In the genomic region with DNA sequence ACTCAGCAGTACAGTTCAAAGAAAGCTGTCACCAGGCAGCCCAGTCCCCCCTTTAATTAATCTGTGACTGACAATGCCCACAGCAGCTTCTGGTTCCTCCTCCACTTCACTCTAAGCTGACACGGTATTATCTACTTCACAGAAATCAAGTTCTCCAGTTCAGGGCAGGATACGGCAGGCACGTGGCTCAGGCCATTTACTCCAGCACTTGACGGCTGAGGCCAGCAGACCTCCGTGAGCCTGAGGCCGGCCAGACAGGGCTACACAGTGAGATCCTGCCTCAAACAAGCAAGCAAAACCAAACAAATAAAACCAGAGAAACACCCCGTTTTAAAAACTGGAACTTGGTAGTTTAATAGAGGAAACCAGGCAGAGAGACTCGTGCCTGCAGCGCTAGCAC, we compare ENCODE assay signal across 17 mouse cellular contexts. TPM values are rescaled to one million over a fixed set of nuclear protein-coding genes. Genes with fewer than 3 reads are reported as not detected.
DNase-seq lines count a peak whose midpoint lies in the region; ATAC-seq and TF ChIP-seq lines count a peak whose summit lies in the region.
"Had no signal": no experiment of that assay in that cellular context is flagged by ENCODE, and none has a peak within 500 bp of the region (broad histone marks: within the 10 kb centered on the region; RNA-seq: fewer than 3 reads in every experiment).

No protein-coding gene starts in this region.

- no peak for DNase-seq in embryonic facial prominence, embryonic 10.5 days (ENCODE audit: low spot score)
- no peak for DNase-seq in left cerebral cortex, adult 2 months (ENCODE audit: extremely low spot score in 1 of 2, low spot score in 2 of 2)
- DNase-seq in left cerebral cortex, adult 8-10 months (ENCODE audit: low spot score in 2 of 2): no peak
- peak; percentile 64 to 72 for DNase-seq in heart, postnatal 10 days
- DNase-seq in forebrain, embryonic 11.5 days (ENCODE audit: low spot score): no peak
- DNase-seq in kidney, adult 2 months: no peak
- DNase-seq: cerebellum, adult 11-12 months; lung, postnatal 36 days; thymus, postnatal 14 days had no signal

- no peaks in the 10 kb centered on the region for H3K9me3 ChIP-seq in embryonic facial prominence, embryonic 12.5 days
- H3K9me3 ChIP-seq in embryonic facial prominence, embryonic 10.5 days: no peaks in the 10 kb centered on the region
- H3K9me3 ChIP-seq in embryonic facial prominence, embryonic 15.5 days (replicated peaks): no peaks in the 10 kb centered on the region
- H3K9me3 ChIP-seq in forebrain, embryonic 11.5 days (ENCODE audit: control insufficient read depth, low read length): no peaks in the 10 kb centered on the region
- H3K9me3 ChIP-seq: stomach, embryonic 15.5 days had no signal

- no peak for TF ChIP-seq CTCF in left cerebral cortex, adult 2 months (IDR thresholded peaks at IDR 0.05)
- no peak for TF ChIP-seq CTCF in kidney, adult 2 months (conservative IDR thresholded peaks at IDR 0.05; ENCODE audit: insufficient read depth, insufficient read length, low read depth, low read length)

- H3K27me3 ChIP-seq in embryonic facial prominence, embryonic 12.5 days: no peaks in the 10 kb centered on the region
- no peaks in the 10 kb centered on the region for H3K27me3 ChIP-seq in embryonic facial prominence, embryonic 10.5 days (replicated peaks; ENCODE audit: low read depth, poor library complexity, severe bottlenecking)
- H3K27me3 ChIP-seq in embryonic facial prominence, embryonic 15.5 days: no peaks in the 10 kb centered on the region
- no peaks in the 10 kb centered on the region for H3K27me3 ChIP-seq in forebrain, embryonic 11.5 days (ENCODE audit: control insufficient read depth, insufficient read depth, low read length)
- no peaks in the 10 kb centered on the region for H3K27me3 ChIP-seq in kidney, adult 2 months (replicated peaks; ENCODE audit: control insufficient read depth, insufficient read depth, low read length)
- H3K27me3 ChIP-seq: Patski; stomach, embryonic 15.5 days had no signal

- H3K36me3 ChIP-seq in embryonic facial prominence, embryonic 12.5 days: peaks cover 66% of the 10 kb centered on the region
- peaks cover 99% of the 10 kb centered on the region for H3K36me3 ChIP-seq in embryonic facial prominence, embryonic 10.5 days (replicated peaks)
- peaks cover 32% of the 10 kb centered on the region for H3K36me3 ChIP-seq in embryonic facial prominence, embryonic 15.5 days
- no peaks in the 10 kb centered on the region; the same call in 1 of the 2 replicates for H3K36me3 ChIP-seq in forebrain, embryonic 11.5 days (ENCODE audit: control insufficient read depth, insufficient read depth, low read length)
- no peaks in the 10 kb centered on the region for H3K36me3 ChIP-seq in kidney, adult 2 months (ENCODE audit: control insufficient read depth, insufficient read depth, low read length)

- 73% methylated on average over 9 of the region's 9 CpGs for WGBS in embryonic facial prominence, embryonic 12.5 days
- WGBS in embryonic facial prominence, embryonic 10.5 days: 78% methylated on average over 9 of the region's 9 CpGs
- WGBS in embryonic facial prominence, embryonic 15.5 days: 58% methylated on average over 9 of the region's 9 CpGs
- 86% methylated on average over 9 of the region's 9 CpGs for WGBS in forebrain, embryonic 11.5 days
- WGBS in kidney, adult 2 months: 60% methylated on average over 9 of the region's 9 CpGs

- peaks cover 4% of the 10 kb centered on the region; the same call in 1 of the 2 replicates for H3K4me1 ChIP-seq in embryonic facial prominence, embryonic 12.5 days
- peaks cover 38% of the 10 kb centered on the region for H3K4me1 ChIP-seq in embryonic facial prominence, embryonic 10.5 days
- H3K4me1 ChIP-seq in embryonic facial prominence, embryonic 15.5 days: peaks cover 31% of the 10 kb centered on the region
- no peaks in the 10 kb centered on the region for H3K4me1 ChIP-seq in forebrain, embryonic 11.5 days (replicated peaks; ENCODE audit: control insufficient read depth, insufficient read depth, low read length)
- peaks cover 13% of the 10 kb centered on the region for H3K4me1 ChIP-seq in kidney, adult 2 months (ENCODE audit: control insufficient read depth, insufficient read depth, low read length)

- no peak overlapping the region for H3K9ac ChIP-seq in embryonic facial prominence, embryonic 12.5 days
- no peak overlapping the region for H3K9ac ChIP-seq in embryonic facial prominence, embryonic 15.5 days
- no peak overlapping the region for H3K9ac ChIP-seq in forebrain, embryonic 11.5 days (ENCODE audit: low read length)
- H3K9ac ChIP-seq: liver, embryonic 14.5 days; stomach, embryonic 15.5 days had no signal

- intact Hi-C loops in left cerebral cortex, adult 2 months (cut with DNase I): no loop called here
- intact Hi-C loops in heart, postnatal 10 days (cut with DNase I): loop anchor here (5.0 kb wide), 1 partner anchor 36 kb away; the partner anchor contains the start of gene Nudt3

- no peak overlapping the region for H3K4me2 ChIP-seq in embryonic facial prominence, embryonic 12.5 days (replicated peaks)
- no peak overlapping the region for H3K4me2 ChIP-seq in embryonic facial prominence, embryonic 15.5 days (replicated peaks)
- H3K4me2 ChIP-seq in forebrain, embryonic 11.5 days (ENCODE audit: low read depth, low read length, severe bottlenecking): no peak overlapping the region
- H3K4me2 ChIP-seq: stomach, embryonic 15.5 days had no signal

- ATAC-seq in embryonic facial prominence, embryonic 12.5 days (ENCODE audit: insufficient number of reproducible peaks, insufficient read depth, low FRiP score, low TSS enrichment): no peak
- no peak for ATAC-seq in embryonic facial prominence, embryonic 15.5 days (ENCODE audit: insufficient number of reproducible peaks, low FRiP score, low TSS enrichment, low read depth)
- ATAC-seq in forebrain, embryonic 11.5 days (replicated peaks; ENCODE audit: low FRiP score): no peak
- ATAC-seq: Patski had no signal

- TF ChIP-seq POLR2A in kidney, adult 2 months (IDR thresholded peaks at IDR 0.05; ENCODE audit: low read depth, low read length): no peak

- H3K4me3 ChIP-seq in embryonic facial prominence, embryonic 12.5 days: no peak overlapping the region
- H3K4me3 ChIP-seq in embryonic facial prominence, embryonic 10.5 days: no peak overlapping the region
- no peak overlapping the region for H3K4me3 ChIP-seq in left cerebral cortex, adult 2 months
- no peak overlapping the region for H3K4me3 ChIP-seq in embryonic facial prominence, embryonic 15.5 days (replicated peaks)
- H3K4me3 ChIP-seq in forebrain, embryonic 11.5 days (ENCODE audit: low read depth, low read length): no peak overlapping the region
- no peak overlapping the region for H3K4me3 ChIP-seq in kidney, adult 2 months (ENCODE audit: insufficient read depth, low read depth, low read length)
- H3K4me3 ChIP-seq: stomach, embryonic 15.5 days had no signal

- 0 out of 2 replicates have a peak overlapping the region, but pooled peaks have one; percentile 23 for H3K27ac ChIP-seq in embryonic facial prominence, embryonic 12.5 days
- H3K27ac ChIP-seq in embryonic facial prominence, embryonic 10.5 days (replicated peaks): no peak overlapping the region
- H3K27ac ChIP-seq in left cerebral cortex, adult 2 months: peak overlapping the region; percentile 78
- H3K27ac ChIP-seq in embryonic facial prominence, embryonic 15.5 days (replicated peaks): peak overlapping the region; percentile 13; the same call in 1 of the 2 replicates
- no peak overlapping the region for H3K27ac ChIP-seq in forebrain, embryonic 11.5 days (ENCODE audit: low read depth, low read length)
- H3K27ac ChIP-seq in kidney, adult 2 months (ENCODE audit: insufficient read depth, low read depth, low read length): no peak overlapping the region
- H3K27ac ChIP-seq: liver, embryonic 14.5 days; stomach, embryonic 15.5 days had no signal

RNA-seq across cellular contexts. Expression of gene AI413582, which starts 21.1 kb away (rescaled TPM):
- 18.2 and 20.3 TPM in 2 replicates for polyA plus RNA-seq in embryonic facial prominence, embryonic 12.5 days (2016; fragmentation: Nextera tagmentation; extraction: Ambion mirVana)
- 12.1 and 15.9 TPM in 2 replicates for polyA plus RNA-seq in embryonic facial prominence, embryonic 10.5 days (2016; fragmentation: Nextera tagmentation; extraction: Ambion mirVana)
- total RNA-seq in left cerebral cortex, adult 2 months (2021): 10 to 100 TPM; 86.7 to 93.8 TPM
- 10 to 100 TPM; 61.5 to 87.6 (median 74.4) TPM for total RNA-seq in left cerebral cortex, adult 8-10 months (2022)
- polyA plus RNA-seq in embryonic facial prominence, embryonic 15.5 days (2015; fragmentation: Nextera tagmentation; extraction: Ambion mirVana): 32.5 and 35.3 TPM in 2 replicates
- total RNA-seq in heart, postnatal 10 days (2021): 10 to 100 TPM; 10.2 to 11.2 TPM
- polyA plus RNA-seq in forebrain, embryonic 11.5 days (2014; fragmentation: Nextera tagmentation; extraction: Ambion mirVana): 14.6 and 16.7 TPM in 2 replicates
- polyA plus RNA-seq in kidney, adult 2 months (2012; rRNA removed): 41.7 and 55.7 TPM in 2 replicates

RNA-seq across cellular contexts. Expression of gene Hmga1, which starts 30.4 kb away (rescaled TPM):
- polyA plus RNA-seq in embryonic facial prominence, embryonic 12.5 days (2016; fragmentation: Nextera tagmentation; extraction: Ambion mirVana): 236 and 247 TPM in 2 replicates
- polyA plus RNA-seq in embryonic facial prominence, embryonic 10.5 days (2016; fragmentation: Nextera tagmentation; extraction: Ambion mirVana): 819 and 896 TPM in 2 replicates
- total RNA-seq in left cerebral cortex, adult 2 months (2021): 10 to 100 TPM; 55.2 to 55.7 TPM
- total RNA-seq in left cerebral cortex, adult 8-10 months (2022): 10 to 100 TPM; 43.7 to 50.0 (median 47.5) TPM
- polyA plus RNA-seq in embryonic facial prominence, embryonic 15.5 days (2015; fragmentation: Nextera tagmentation; extraction: Ambion mirVana): 185 and 195 TPM in 2 replicates
- total RNA-seq in heart, postnatal 10 days (2021): 10 to 100 TPM; 42.5 to 47.3 TPM
- 427 and 461 TPM in 2 replicates for polyA plus RNA-seq in forebrain, embryonic 11.5 days (2014; fragmentation: Nextera tagmentation; extraction: Ambion mirVana)
- polyA plus RNA-seq in kidney, adult 2 months (2012; rRNA removed): 37.4 and 38.9 TPM in 2 replicates

RNA-seq across cellular contexts. Expression of gene Nudt3, which starts 36.6 kb away (rescaled TPM):
- 135 and 137 TPM in 2 replicates for polyA plus RNA-seq in embryonic facial prominence, embryonic 12.5 days (2016; fragmentation: Nextera tagmentation; extraction: Ambion mirVana)
- 85.5 and 87.8 TPM in 2 replicates for polyA plus RNA-seq in embryonic facial prominence, embryonic 10.5 days (2016; fragmentation: Nextera tagmentation; extraction: Ambion mirVana)
- 100 to 1,000 TPM; 550 to 603 TPM for total RNA-seq in left cerebral cortex, adult 2 months (2021)
- 100 to 1,000 TPM; 583 to 634 (median 585) TPM for total RNA-seq in left cerebral cortex, adult 8-10 months (2022)
- 98.7 and 99.3 TPM in 2 replicates for polyA plus RNA-seq in embryonic facial prominence, embryonic 15.5 days (2015; fragmentation: Nextera tagmentation; extraction: Ambion mirVana)
- total RNA-seq in heart, postnatal 10 days (2021): 100 to 1,000 TPM; 380 to 410 TPM
- polyA plus RNA-seq in forebrain, embryonic 11.5 days (2014; fragmentation: Nextera tagmentation; extraction: Ambion mirVana): 50.5 and 56.8 TPM in 2 replicates
- 61.4 and 69.9 TPM in 2 replicates for polyA plus RNA-seq in kidney, adult 2 months (2012; rRNA removed)

RNA-seq across cellular contexts. Expression of gene RPS10-NUDT3, which starts 48.4 kb away (rescaled TPM):
- polyA plus RNA-seq in embryonic facial prominence, embryonic 12.5 days (2016; fragmentation: Nextera tagmentation; extraction: Ambion mirVana): not detected in 2 replicates
- not detected in 2 replicates for polyA plus RNA-seq in embryonic facial prominence, embryonic 10.5 days (2016; fragmentation: Nextera tagmentation; extraction: Ambion mirVana)
- 1 to 10 TPM in 1 of 2 experiments, not detected in 1; 2.0 TPM for total RNA-seq in left cerebral cortex, adult 2 months (2021)
- 1 to 10 TPM in 1 of 4 experiments, not detected in 3; 2.0 TPM for total RNA-seq in left cerebral cortex, adult 8-10 months (2022)
- not detected in 2 replicates for polyA plus RNA-seq in embryonic facial prominence, embryonic 15.5 days (2015; fragmentation: Nextera tagmentation; extraction: Ambion mirVana)
- total RNA-seq in heart, postnatal 10 days (2021): 1 to 10 TPM in 1 of 2 experiments, not detected in 1; 1.0 TPM
- polyA plus RNA-seq in forebrain, embryonic 11.5 days (2014; fragmentation: Nextera tagmentation; extraction: Ambion mirVana): not detected in 2 replicates
- not detected in 2 replicates for polyA plus RNA-seq in kidney, adult 2 months (2012; rRNA removed)
- total RNA-seq: granulocyte monocyte progenitor cell, adult 5-6 weeks; left cerebral cortex, postnatal 14 days had no signal
- polyA plus RNA-seq: liver, embryonic 14.5 days; neural tube, embryonic 14.5 days; stomach, embryonic 15.5 days had no signal

RNA-seq across cellular contexts. Expression of gene Rps10, which starts 49.8 kb away (rescaled TPM):
- polyA plus RNA-seq in embryonic facial prominence, embryonic 12.5 days (2016; fragmentation: Nextera tagmentation; extraction: Ambion mirVana): 943 and 948 TPM in 2 replicates
- polyA plus RNA-seq in embryonic facial prominence, embryonic 10.5 days (2016; fragmentation: Nextera tagmentation; extraction: Ambion mirVana): 906 and 913 TPM in 2 replicates
- 100 to 1,000 TPM; 444 to 464 TPM for total RNA-seq in left cerebral cortex, adult 2 months (2021)
- total RNA-seq in left cerebral cortex, adult 8-10 months (2022): 100 to 1,000 TPM; 424 to 529 (median 492) TPM
- 989 and 990 TPM in 2 replicates for polyA plus RNA-seq in embryonic facial prominence, embryonic 15.5 days (2015; fragmentation: Nextera tagmentation; extraction: Ambion mirVana)
- 100 to 1,000 TPM; 713 to 733 TPM for total RNA-seq in heart, postnatal 10 days (2021)
- 803 and 835 TPM in 2 replicates for polyA plus RNA-seq in forebrain, embryonic 11.5 days (2014; fragmentation: Nextera tagmentation; extraction: Ambion mirVana)
- polyA plus RNA-seq in kidney, adult 2 months (2012; rRNA removed): 814 and 927 TPM in 2 replicates

Comparison
In these comparisons a context has a peak if more than half of its experiments do, and no peak if none do; other contexts are left out.
1. H3K27ac ChIP-seq: peak in embryonic facial prominence, embryonic 12.5 days (single experiment), left cerebral cortex, adult 2 months (single experiment) and embryonic facial prominence, embryonic 15.5 days (single experiment); none in embryonic facial prominence, embryonic 10.5 days (single experiment), forebrain, embryonic 11.5 days (single experiment) and kidney, adult 2 months (single experiment).
2. DNase-seq: peak in heart, postnatal 10 days (2 of 2); none in embryonic facial prominence, embryonic 10.5 days (single experiment), left cerebral cortex, adult 2 months (0 of 2), left cerebral cortex, adult 8-10 months (0 of 2), forebrain, embryonic 11.5 days (single experiment) and kidney, adult 2 months (single experiment).